Comparison of ENCODE assay signal across 9 mouse cellular contexts in genomic region chr16:6095604-6096372, GRCm38 (mm10).
DNase-seq lines count a peak whose midpoint lies in the region; ATAC-seq and TF ChIP-seq lines count a peak whose summit lies in the region.
"Had no signal": no experiment of that assay in that cellular context is flagged by ENCODE, and none has a peak within 500 bp of the region (broad histone marks: within the 10 kb centered on the region; RNA-seq: fewer than 3 reads in every experiment).

No protein-coding gene starts in this region.

- TF ChIP-seq CTCF in hindbrain, postnatal 0 days (IDR thresholded peaks at IDR 0.05; ENCODE audit: low read depth): no peak

- H3K9ac ChIP-seq in hindbrain, embryonic 11.5 days (ENCODE audit: low read depth, low read length): no peak overlapping the region
- no peak overlapping the region for H3K9ac ChIP-seq in hindbrain, postnatal 0 days (replicated peaks; ENCODE audit: low read length)

- no peaks in the 10 kb centered on the region for H3K36me3 ChIP-seq in hindbrain, embryonic 11.5 days (ENCODE audit: control insufficient read depth, insufficient read depth, low read length)
- H3K36me3 ChIP-seq in hindbrain, postnatal 0 days (ENCODE audit: insufficient read depth, low read length): no peaks in the 10 kb centered on the region

- H3K4me3 ChIP-seq in hindbrain, embryonic 11.5 days (ENCODE audit: low read depth, low read length): no peak overlapping the region
- H3K4me3 ChIP-seq in hindbrain, postnatal 0 days (ENCODE audit: low read length): no peak overlapping the region

- peaks cover 3% of the 10 kb centered on the region; the same call in 1 of the 2 replicates for H3K4me1 ChIP-seq in hindbrain, embryonic 11.5 days (replicated peaks; ENCODE audit: control insufficient read depth, insufficient read depth, low read length)
- H3K4me1 ChIP-seq in hindbrain, postnatal 0 days (ENCODE audit: insufficient read depth, low read length): no peaks in the 10 kb centered on the region

- H3K9me3 ChIP-seq in hindbrain, embryonic 11.5 days (ENCODE audit: control insufficient read depth, low read length): no peaks in the 10 kb centered on the region
- H3K9me3 ChIP-seq in hindbrain, postnatal 0 days (ENCODE audit: low read length): no peaks in the 10 kb centered on the region

- H3K27ac ChIP-seq in hindbrain, embryonic 11.5 days (ENCODE audit: low read depth, low read length): no peak overlapping the region
- no peak overlapping the region for H3K27ac ChIP-seq in hindbrain, postnatal 0 days

- H3K4me2 ChIP-seq in hindbrain, embryonic 11.5 days (replicated peaks; ENCODE audit: low read depth, low read length): no peak overlapping the region
- no peak overlapping the region for H3K4me2 ChIP-seq in hindbrain, postnatal 0 days (ENCODE audit: low read depth, low read length)

- WGBS in hindbrain, embryonic 11.5 days: 87% methylated on average over 2 of the region's 2 CpGs
- 79% methylated on average over 2 of the region's 2 CpGs for WGBS in hindbrain, postnatal 0 days

- ATAC-seq in hindbrain, embryonic 11.5 days (ENCODE audit: low FRiP score): peak; percentile 77
- ATAC-seq in hindbrain, postnatal 0 days: no peak; the same call in 1 of the 2 replicates
- no peak for ATAC-seq in granulocyte monocyte progenitor cell, adult 5-6 weeks (replicated peaks; ENCODE audit: poor library complexity, severe bottlenecking)
- ATAC-seq: lung, postnatal 0 days had no signal

- no peak for DNase-seq in hindbrain, embryonic 11.5 days (ENCODE audit: low spot score)
- DNase-seq in hindbrain, postnatal 0 days (ENCODE audit: low spot score): no peak
- peak; percentile 4 to 48 for DNase-seq in spleen, postnatal 10 days (ENCODE audit: low spot score in 2 of 2)
- no peak for DNase-seq in spleen, adult 18-20 months
- DNase-seq in liver: peak; percentile 67
- DNase-seq in adrenal gland, adult 8-10 months: no peak
- DNase-seq: kidney, postnatal 10 days had no signal

- H3K27me3 ChIP-seq in hindbrain, embryonic 11.5 days (ENCODE audit: control insufficient read depth, insufficient read depth, low read length): no peaks in the 10 kb centered on the region
- H3K27me3 ChIP-seq in hindbrain, postnatal 0 days (ENCODE audit: insufficient read depth, low read length): no peaks in the 10 kb centered on the region

Comparison
In these comparisons a context has a peak if more than half of its experiments do, and no peak if none do; other contexts are left out.
1. DNase-seq: peak in spleen, postnatal 10 days (2 of 2) and liver (single experiment); none in hindbrain, embryonic 11.5 days (single experiment), hindbrain, postnatal 0 days (single experiment), spleen, adult 18-20 months (0 of 2) and adrenal gland, adult 8-10 months (single experiment).